Comparison of ENCODE assay signal across 14 mouse cellular contexts in genomic region chr15:85808031-85808430, GRCm38 (mm10). TPM values are rescaled to one million over a fixed set of nuclear protein-coding genes. Genes with fewer than 3 reads are reported as not detected.
DNase-seq lines count a peak whose midpoint lies in the region; ATAC-seq and TF ChIP-seq lines count a peak whose summit lies in the region.
"Had no signal": no experiment of that assay in that cellular context is flagged by ENCODE, and none has a peak within 500 bp of the region (broad histone marks: within the 10 kb centered on the region; RNA-seq: fewer than 3 reads in every experiment).

No protein-coding gene starts in this region.

- H3K9ac ChIP-seq in hindbrain, embryonic 13.5 days: 0 out of 2 replicates have a peak overlapping the region, but pooled peaks have one; percentile 15
- no peak overlapping the region for H3K9ac ChIP-seq in hindbrain, embryonic 12.5 days

- DNase-seq in gastrocnemius, adult 2 months: no peak
- no peak for DNase-seq in gastrocnemius, postnatal 25 days
- peak; percentile 57 for DNase-seq in thymus, postnatal 14 days
- no peak for DNase-seq in left cerebral cortex, adult 2 months (ENCODE audit: extremely low spot score in 1 of 2, low spot score in 2 of 2)
- DNase-seq: adrenal gland, postnatal 10 days; cerebellum, adult 11 months; cerebellum, adult 9-10 months; gastrocnemius, postnatal 10 days had no signal

- H3K4me3 ChIP-seq in gastrocnemius, adult 2 months: no peak overlapping the region
- no peak overlapping the region for H3K4me3 ChIP-seq in hindbrain, embryonic 13.5 days
- no peak overlapping the region for H3K4me3 ChIP-seq in hindbrain, embryonic 12.5 days
- H3K4me3 ChIP-seq in left cerebral cortex, adult 2 months: no peak overlapping the region

- no peaks in the 10 kb centered on the region for H3K27me3 ChIP-seq in hindbrain, embryonic 13.5 days
- H3K27me3 ChIP-seq in hindbrain, embryonic 12.5 days: no peaks in the 10 kb centered on the region

- H3K4me2 ChIP-seq in hindbrain, embryonic 13.5 days: no peak overlapping the region
- H3K4me2 ChIP-seq in hindbrain, embryonic 12.5 days (replicated peaks): no peak overlapping the region

- TF ChIP-seq CTCF in gastrocnemius, adult 2 months (IDR thresholded peaks at IDR 0.05): no peak
- TF ChIP-seq CTCF in left cerebral cortex, adult 2 months (IDR thresholded peaks at IDR 0.05): no peak

- peak overlapping the region; percentile 61 for H3K27ac ChIP-seq in gastrocnemius, adult 2 months
- no peak overlapping the region for H3K27ac ChIP-seq in hindbrain, embryonic 13.5 days
- no peak overlapping the region for H3K27ac ChIP-seq in hindbrain, embryonic 12.5 days
- H3K27ac ChIP-seq in left cerebral cortex, adult 2 months: no peak overlapping the region
- H3K27ac ChIP-seq: hindbrain, postnatal 0 days had no signal

- ATAC-seq in hindbrain, embryonic 13.5 days (ENCODE audit: low FRiP score): no peak
- no peak for ATAC-seq in hindbrain, embryonic 12.5 days (ENCODE audit: low FRiP score)
- ATAC-seq in frontal cortex, adult (ENCODE audit: low TSS enrichment): no peak
- ATAC-seq: forebrain, embryonic 14.5 days; hindbrain, postnatal 0 days had no signal

- H3K4me1 ChIP-seq in hindbrain, embryonic 13.5 days (replicated peaks): peaks cover 14% of the 10 kb centered on the region
- H3K4me1 ChIP-seq in hindbrain, embryonic 12.5 days: peaks cover 11% of the 10 kb centered on the region

- intact Hi-C loops in gastrocnemius, adult 2 months (cut with DNase I): no loop called here
- intact Hi-C loops in left cerebral cortex, adult 2 months (cut with DNase I): no loop called here

- H3K36me3 ChIP-seq in hindbrain, embryonic 13.5 days: no peaks in the 10 kb centered on the region
- H3K36me3 ChIP-seq in hindbrain, embryonic 12.5 days: no peaks in the 10 kb centered on the region

- WGBS in hindbrain, embryonic 13.5 days: 75% methylated on average over 6 of the region's 6 CpGs
- 74% methylated on average over 6 of the region's 6 CpGs for WGBS in hindbrain, embryonic 12.5 days

- H3K9me3 ChIP-seq in hindbrain, embryonic 13.5 days: no peaks in the 10 kb centered on the region
- H3K9me3 ChIP-seq in hindbrain, embryonic 12.5 days (replicated peaks): no peaks in the 10 kb centered on the region

RNA-seq across cellular contexts. Expression of gene Cdpf1, which starts 3.5 kb away (rescaled TPM):
- total RNA-seq in gastrocnemius, adult 2 months (2021): 10 to 100 TPM; 44.7 to 57.0 TPM
- 10 to 100 TPM; 34.0 to 43.9 TPM for total RNA-seq in gastrocnemius, postnatal 25 days (2021)
- polyA plus RNA-seq in hindbrain, embryonic 13.5 days (2015; fragmentation: Nextera tagmentation; extraction: Ambion mirVana): 17.1 and 20.5 TPM in 2 replicates
- polyA plus RNA-seq in hindbrain, embryonic 12.5 days (2016; fragmentation: Nextera tagmentation; extraction: Ambion mirVana): 16.8 and 17.8 TPM in 2 replicates
- total RNA-seq in left cerebral cortex, adult 2 months (2021): 10 to 100 TPM; 21.1 to 21.3 TPM

RNA-seq across cellular contexts. Expression of gene Pkdrej, which starts 13.5 kb away (rescaled TPM):
- total RNA-seq in gastrocnemius, adult 2 months (2021): under 1 TPM; 0.15 to 0.67 TPM
- total RNA-seq in gastrocnemius, postnatal 25 days (2021): under 1 TPM; 0.11 to 0.28 TPM
- polyA plus RNA-seq in hindbrain, embryonic 13.5 days (2015; fragmentation: Nextera tagmentation; extraction: Ambion mirVana): 0.04 TPM in 1 of 2 replicates, not detected in the other
- 0.12 TPM in 1 of 2 replicates, not detected in the other for polyA plus RNA-seq in hindbrain, embryonic 12.5 days (2016; fragmentation: Nextera tagmentation; extraction: Ambion mirVana)
- total RNA-seq in left cerebral cortex, adult 2 months (2021): 1 to 10 TPM in 1 of 2 experiments, under 1 TPM in 1; 0.82 to 1.2 TPM
- polyA plus RNA-seq: C2C12 had no signal

RNA-seq across cellular contexts. Expression of gene Ttc38, which starts 24.1 kb away (rescaled TPM):
- 1 to 10 TPM; 3.4 to 6.0 TPM for total RNA-seq in gastrocnemius, adult 2 months (2021)
- 1 to 10 TPM; 2.8 to 3.6 TPM for total RNA-seq in gastrocnemius, postnatal 25 days (2021)
- polyA plus RNA-seq in hindbrain, embryonic 13.5 days (2015; fragmentation: Nextera tagmentation; extraction: Ambion mirVana): 3.4 and 3.9 TPM in 2 replicates
- 3.9 and 6.3 TPM in 2 replicates for polyA plus RNA-seq in hindbrain, embryonic 12.5 days (2016; fragmentation: Nextera tagmentation; extraction: Ambion mirVana)
- total RNA-seq in left cerebral cortex, adult 2 months (2021): 1 to 10 TPM; 5.0 to 5.2 TPM

RNA-seq across cellular contexts. Expression of gene Gtse1, which starts 51.5 kb away (rescaled TPM):
- under 1 TPM in 1 of 2 experiments, not detected in 1; 0.14 TPM for total RNA-seq in gastrocnemius, adult 2 months (2021)
- under 1 TPM in 1 of 2 experiments, not detected in 1; 0.32 TPM for total RNA-seq in gastrocnemius, postnatal 25 days (2021)
- 8.9 and 9.1 TPM in 2 replicates for polyA plus RNA-seq in hindbrain, embryonic 13.5 days (2015; fragmentation: Nextera tagmentation; extraction: Ambion mirVana)
- 23.4 and 24.8 TPM in 2 replicates for polyA plus RNA-seq in hindbrain, embryonic 12.5 days (2016; fragmentation: Nextera tagmentation; extraction: Ambion mirVana)
- under 1 TPM; 0.25 to 0.33 TPM for total RNA-seq in left cerebral cortex, adult 2 months (2021)
